Mouse (Mus musculus): Measurements from ENCODE around the gene Svs3b.
"Not testable (repeated sequence)": the region's sequence is repeated elsewhere in the genome, so short reads cannot be mapped to it uniquely, and the experiment has no call there.

Gene Svs3b

GRCm38 (mm10) chr2:164256540-164256939 is at the start of gene Svs3b:
Svs3b (minus strand) TSS chr2:164256640.
- in situ Hi-C loops (cut with MboI, MseI) = not testable (repeated sequence)

DNA sequence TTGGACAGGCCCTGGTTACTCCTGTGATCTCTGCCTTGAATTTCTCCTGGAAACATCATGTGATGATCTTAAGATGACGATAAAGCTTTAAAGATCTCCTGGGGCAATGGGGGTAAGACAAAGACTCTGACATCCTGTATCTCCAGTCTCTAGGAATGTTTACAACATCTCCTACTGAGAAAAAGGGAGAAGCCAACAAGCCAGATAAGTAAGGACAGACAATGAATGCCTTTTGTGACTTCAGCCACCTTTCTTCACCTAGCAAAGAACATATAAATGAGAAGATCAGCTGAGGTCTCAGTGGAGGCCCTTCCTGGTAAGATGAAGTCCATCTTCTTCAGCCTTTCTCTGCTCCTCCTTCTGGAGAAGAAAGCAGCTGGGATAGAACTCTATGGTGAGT is 32.5 kb upstream of the Svs3b start, which contains the start of gene Svs3a:
TSS of gene Svs3a (plus strand) at position 301 of the 400 bp plus-strand sequence.
- in situ Hi-C loops (cut with MboI, MseI) = not testable (repeated sequence)

DNA sequence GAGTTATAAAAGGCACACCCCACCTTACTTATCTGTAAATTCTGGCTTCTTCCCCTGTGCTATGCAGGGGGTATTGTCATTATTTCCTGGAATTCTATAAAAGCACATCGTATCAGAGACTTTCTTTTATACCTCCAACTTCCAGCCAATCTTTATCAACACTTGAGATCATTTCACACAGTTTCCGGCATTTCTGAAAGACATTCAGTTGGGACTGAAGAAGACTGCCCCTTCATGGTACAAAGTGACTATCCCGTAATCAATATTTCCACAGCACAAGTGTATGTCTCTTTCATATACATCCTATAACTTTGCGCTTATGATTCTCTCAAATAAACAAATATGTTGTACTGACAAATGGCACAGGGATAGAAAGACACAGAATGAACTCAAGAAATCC is 21.9 kb upstream of the Svs3b start, which contains the start of gene Svs4:
TSS of gene Svs4 (minus strand) at position 101 of the 400 bp plus-strand sequence.
- in situ Hi-C loops (cut with MboI, MseI) = no loop called here

DNA sequence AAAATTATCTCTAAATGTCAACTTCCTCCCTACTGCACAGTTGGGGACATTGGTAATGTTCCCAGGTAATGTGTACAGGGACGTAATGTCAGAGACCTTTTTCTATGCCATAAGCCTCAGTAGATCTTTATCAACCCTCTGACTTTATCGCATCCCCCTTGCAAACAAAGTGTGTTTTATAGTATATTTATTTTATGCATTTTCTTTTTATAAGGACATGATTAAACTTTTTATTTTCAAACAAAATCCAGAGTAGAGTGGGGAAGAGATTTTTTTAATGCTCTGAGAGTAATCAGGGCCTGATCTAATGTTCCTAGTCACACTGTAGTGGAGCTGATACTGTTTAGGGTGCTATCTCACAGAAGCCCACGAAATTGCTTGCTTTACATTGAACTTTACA is 18.1 kb downstream of the Svs3b start, which contains the start of gene Svs2:
TSS of gene Svs2 (minus strand) at position 101 of the 400 bp plus-strand sequence.
- in situ Hi-C loops (cut with MboI, MseI) = no loop called here

DNA sequence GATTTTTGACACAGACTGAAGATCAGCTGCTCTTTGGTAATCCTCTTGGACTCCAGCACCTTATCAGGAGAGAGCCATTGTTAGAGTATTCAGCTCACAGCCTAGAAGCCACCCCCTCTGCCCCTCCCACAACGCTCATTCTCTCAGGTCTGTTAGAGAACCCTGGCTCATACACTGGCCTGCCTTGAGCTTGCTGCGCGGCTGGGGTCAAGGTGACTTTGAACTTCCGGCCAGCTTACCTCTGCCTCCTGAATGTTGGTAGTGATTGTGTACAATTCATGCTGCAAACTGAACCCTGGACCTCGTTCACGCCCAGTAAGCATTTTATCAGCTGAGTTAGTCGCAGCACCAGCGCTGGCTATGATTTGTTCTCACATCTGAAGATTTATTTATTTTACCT is 23.8 kb downstream of the Svs3b start:
- in situ Hi-C loops (cut with MboI, MseI) = no loop called here

DNA sequence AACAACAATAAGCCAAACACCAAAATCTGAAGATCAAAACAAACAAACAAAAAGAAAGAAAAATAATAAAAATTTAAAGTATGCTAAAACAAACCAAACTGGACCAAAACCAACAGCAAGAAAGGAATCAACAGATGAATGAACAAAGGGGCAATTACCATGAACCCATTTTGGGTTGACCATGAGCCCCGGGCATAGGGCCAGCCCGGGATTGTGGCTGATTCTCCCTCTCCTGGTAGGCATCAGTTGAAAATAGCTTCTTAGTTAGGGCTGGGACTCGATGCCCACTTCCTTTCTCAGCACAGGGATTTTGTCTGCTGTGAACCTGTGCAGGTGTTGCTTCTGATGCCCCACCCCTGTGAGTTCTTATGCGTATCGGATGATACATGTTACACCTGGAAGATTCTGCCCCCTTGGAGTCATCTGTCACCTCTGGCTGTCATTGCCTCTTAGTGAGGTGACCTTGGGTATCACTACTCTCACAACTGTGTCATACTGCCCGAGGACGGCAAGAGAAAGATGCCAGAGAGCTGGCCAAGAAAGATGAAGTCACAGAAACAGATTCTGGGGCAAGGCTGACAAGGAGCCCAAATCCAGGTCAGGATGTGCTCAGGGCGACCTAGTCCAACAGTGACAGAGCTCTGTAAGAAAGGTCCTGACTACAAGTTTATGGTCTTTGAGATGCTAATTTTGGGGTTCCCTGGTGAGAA is 27.9 kb downstream of the Svs3b start:
- in situ Hi-C loops (cut with MboI, MseI) = no loop called here

DNA sequence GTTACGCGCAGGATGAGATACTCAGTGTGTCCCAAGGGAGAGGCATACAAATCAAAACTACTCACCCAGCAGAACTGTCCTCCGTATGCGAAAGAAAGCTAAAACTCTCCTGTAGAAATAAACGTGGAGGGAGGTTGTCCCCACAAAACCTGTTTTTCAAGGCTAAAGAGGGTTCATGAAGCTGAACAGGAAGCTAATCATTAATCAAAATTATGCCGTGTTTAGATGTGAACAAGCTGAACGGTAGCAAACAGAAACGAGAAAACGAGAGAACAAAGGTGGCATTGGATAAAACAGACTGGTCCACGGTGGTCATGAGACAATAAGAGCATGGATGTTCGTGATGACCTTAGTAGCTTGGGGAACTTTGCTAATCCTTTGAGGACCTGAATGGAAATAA is 34.9 kb downstream of the Svs3b start, which contains the start of gene Wfdc15b:
TSS of gene Wfdc15b (minus strand) at position 139 of the 400 bp plus-strand sequence.
- in situ Hi-C loops (cut with MboI, MseI) = no loop called here

- in situ Hi-C loops (cut with MboI, MseI) = no loop called here
Measured at GRCm38 (mm10) chr2:164219295-164219694, 37.1 kb downstream of the Svs3b start.

GRCm38 (mm10) chr2:164212711-164213110 is 43.7 kb downstream of the Svs3b start:
- in situ Hi-C loops (cut with MboI, MseI) = no loop called here

DNA sequence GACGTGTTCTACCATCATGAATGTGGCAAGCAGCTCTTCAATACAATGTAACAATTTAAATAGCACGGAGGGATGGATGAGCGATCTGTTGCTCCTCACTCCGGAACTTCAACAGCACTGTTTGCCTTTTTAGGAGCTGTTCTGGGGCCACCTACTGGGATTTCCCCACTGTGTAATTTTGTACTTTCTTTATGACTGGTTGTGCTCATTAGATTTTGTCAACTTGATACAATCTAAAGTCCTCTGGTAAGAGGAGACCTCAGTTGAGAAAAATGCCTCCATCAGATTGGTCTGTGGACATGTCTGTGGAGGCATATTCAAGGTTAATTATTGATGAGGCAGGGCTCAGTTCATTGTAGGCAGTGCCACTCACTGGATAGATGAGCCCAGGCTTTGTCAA is 45.5 kb downstream of the Svs3b start:
- in situ Hi-C loops (cut with MboI, MseI) = no loop called here

- in situ Hi-C loops (cut with MboI, MseI) = no loop called here
Measured at GRCm38 (mm10) chr2:164206676-164207075, 49.8 kb downstream of the Svs3b start.

GRCm38 (mm10) chr2:164206011-164206410 is 50.4 kb downstream of the Svs3b start:
- in situ Hi-C loops (cut with MboI, MseI) = not testable (repeated sequence)

All from T-helper 17 cell (primary cell).